ENCODE assay signal across 16 mouse cellular contexts in the genomic region with DNA sequence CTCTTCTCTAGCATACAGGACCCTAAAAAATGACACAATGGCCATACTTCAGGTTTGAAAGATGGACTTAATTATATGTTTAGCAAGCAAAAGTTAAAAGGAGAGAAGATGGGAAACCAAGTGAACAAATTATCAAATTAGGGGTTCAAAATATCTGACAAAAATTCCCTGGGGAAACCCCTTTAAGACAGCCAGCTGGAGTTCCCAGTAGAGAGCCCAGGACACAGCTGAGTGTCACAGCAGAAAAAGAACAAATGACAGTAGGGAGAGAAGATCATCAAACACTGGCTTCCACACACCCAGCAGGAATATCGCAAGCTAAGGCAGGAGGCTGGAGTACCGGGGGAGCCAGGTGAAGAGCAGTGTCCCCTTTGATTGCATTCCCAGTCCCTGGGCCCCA.
"Had no signal": no experiment of that assay in that cellular context is flagged by ENCODE, and none has a peak within 500 bp of the region (broad histone marks: within the 10 kb centered on the region; RNA-seq: fewer than 3 reads in every experiment).

No protein-coding gene starts in this region.

- H3K27me3 ChIP-seq: neural tube, embryonic 12.5 days; neural tube, embryonic 13.5 days; stomach, embryonic 15.5 days had no signal

- DNase-seq: retina, postnatal 1 day; right cerebral cortex, adult 18-20 months; right cerebral cortex, postnatal 14 days; right cerebral cortex, postnatal 25 days; right cerebral cortex, postnatal 4 days; spleen, adult 18-20 months; thymus, adult 18-20 months; thymus, adult 2 months; thymus, postnatal 14 days; thymus, postnatal 25 days; thymus, postnatal 36 days; thymus, postnatal 4 days had no signal

- H3K9me3 ChIP-seq: neural tube, embryonic 12.5 days; neural tube, embryonic 13.5 days; stomach, embryonic 15.5 days had no signal

- H3K4me2 ChIP-seq: neural tube, embryonic 12.5 days; neural tube, embryonic 13.5 days; stomach, embryonic 15.5 days had no signal

- H3K27ac ChIP-seq: neural tube, embryonic 12.5 days; neural tube, embryonic 13.5 days; stomach, embryonic 15.5 days; stomach, postnatal 0 days had no signal

- H3K4me1 ChIP-seq: neural tube, embryonic 12.5 days; neural tube, embryonic 13.5 days; stomach, embryonic 15.5 days had no signal

- H3K4me3 ChIP-seq: neural tube, embryonic 12.5 days; neural tube, embryonic 13.5 days; stomach, embryonic 15.5 days had no signal

- H3K36me3 ChIP-seq: neural tube, embryonic 12.5 days; neural tube, embryonic 13.5 days; stomach, embryonic 15.5 days had no signal

- H3K9ac ChIP-seq: neural tube, embryonic 12.5 days; neural tube, embryonic 13.5 days; stomach, embryonic 15.5 days had no signal
